Mouse (Mus musculus): ENCODE measurements around the gene Atg3. TPM values are rescaled to one million over a fixed set of nuclear protein-coding genes. Genes with fewer than 3 reads are reported as not detected.

Atg3 gene
- polyA plus RNA-seq, 1 experiment from 2014 or later: 37.4 TPM

DNA sequence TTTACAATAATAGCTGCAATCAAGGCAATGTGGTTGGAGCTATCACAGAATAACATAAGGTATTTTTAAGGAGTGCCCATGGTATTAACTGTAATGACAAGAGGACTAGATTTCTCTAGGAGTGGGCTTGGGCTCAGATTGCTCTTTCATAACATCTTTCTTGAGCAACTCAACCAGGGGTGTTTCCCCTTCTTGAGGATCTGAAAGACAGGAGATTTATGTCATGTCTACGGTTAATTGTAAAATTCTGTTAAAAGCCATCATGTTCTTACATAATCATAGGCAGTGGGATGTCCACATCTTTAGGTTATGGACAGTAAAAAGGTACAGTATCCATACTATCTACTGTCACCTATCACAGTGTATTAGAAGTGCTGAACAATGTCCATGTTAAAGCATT is 72.7 kb downstream of the Atg3 start:
- WGBS: 87% methylated on average over 1 of the region's 1 CpGs
- H3K4me2 ChIP-seq (ENCODE audit: low read depth, low read length): no peak overlapping the region
- H3K9ac ChIP-seq (ENCODE audit: low read depth, low read length): no peak overlapping the region
- H3K9me3 ChIP-seq (ENCODE audit: control insufficient read depth, low read length): no peaks in the 10 kb centered on the region
- ATAC-seq: no peak
- H3K36me3 ChIP-seq (ENCODE audit: control insufficient read depth, insufficient read depth, low read length): no peaks in the 10 kb centered on the region
- no peaks in the 10 kb centered on the region for H3K27me3 ChIP-seq (replicated peaks; ENCODE audit: control insufficient read depth, insufficient read depth, low read length)
- no peak overlapping the region for H3K27ac ChIP-seq (ENCODE audit: low read length)
- no peaks in the 10 kb centered on the region for H3K4me1 ChIP-seq (ENCODE audit: control insufficient read depth, insufficient read depth, low read length)
- no peak overlapping the region for H3K4me3 ChIP-seq (ENCODE audit: low read length)

DNA sequence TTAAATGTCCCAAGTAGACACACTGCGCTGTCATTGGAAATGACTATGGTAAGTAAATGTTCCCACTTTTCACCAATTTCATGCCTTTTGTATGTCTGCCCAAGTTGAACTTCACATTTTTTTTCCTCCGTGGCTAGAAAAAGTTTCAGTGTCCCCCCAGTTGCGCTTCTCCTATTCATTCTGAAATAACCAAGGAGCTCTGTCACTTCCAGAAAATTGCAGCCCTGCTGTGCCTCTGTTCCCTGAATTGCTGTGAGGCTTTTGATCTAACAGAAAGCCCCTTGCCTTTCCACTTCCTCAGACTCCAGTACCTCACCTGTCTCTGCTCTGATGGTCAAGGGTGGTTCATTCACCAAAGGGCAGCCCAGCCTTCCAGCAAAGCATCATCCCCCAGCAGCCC is 74.4 kb downstream of the Atg3 start:
- Histone ChIP-seq H3K9me3 (ENCODE audit: control insufficient read depth, low read length) (no peaks in the 10 kb centered on the region), H3K36me3 (ENCODE audit: control insufficient read depth, insufficient read depth, low read length) (no peaks in the 10 kb centered on the region), H3K9ac (ENCODE audit: low read depth, low read length) (no peak overlapping the region), H3K4me1 (ENCODE audit: control insufficient read depth, insufficient read depth, low read length) (no peaks in the 10 kb centered on the region), H3K4me3 (ENCODE audit: low read length) (no peak overlapping the region), H3K27ac (ENCODE audit: low read length) (no peak overlapping the region), H3K27me3 (replicated peaks; ENCODE audit: control insufficient read depth, insufficient read depth, low read length) (no peaks in the 10 kb centered on the region), H3K4me2 (ENCODE audit: low read depth, low read length) (no peak overlapping the region)
- 83% methylated on average over 3 of the region's 3 CpGs for WGBS
- no peak for ATAC-seq

Other genes with a start within 250 kb of the Atg3 start
- 0.49 and 0.56 TPM in 2 replicates for gene Cd200r3, start 215.1 kb upstream of the Atg3 start, polyA plus RNA-seq (2015; fragmentation: Nextera tagmentation; extraction: Ambion mirVana)
- 61.3 and 62.1 TPM in 2 replicates for gene Ccdc80, start 65.4 kb upstream of the Atg3 start, polyA plus RNA-seq (2015; fragmentation: Nextera tagmentation; extraction: Ambion mirVana)
- gene Slc35a5, start 79 bp upstream of the Atg3 start, polyA plus RNA-seq (2015; fragmentation: Nextera tagmentation; extraction: Ambion mirVana): 26.4 and 28.2 TPM in 2 replicates
- gene Btla, start 65.5 kb downstream of the Atg3 start, polyA plus RNA-seq (2015; fragmentation: Nextera tagmentation; extraction: Ambion mirVana): 0.71 and 0.91 TPM in 2 replicates